Mouse (Mus musculus): Measurements from ENCODE around the gene Tmod2. TPM values are rescaled to one million over a fixed set of nuclear protein-coding genes. Genes with fewer than 3 reads are reported as not detected.

Tmod2 gene
- total and polyA plus RNA-seq, 3 experiments, result 0.16 to 1.7 (median 0.17) TPM

DNA sequence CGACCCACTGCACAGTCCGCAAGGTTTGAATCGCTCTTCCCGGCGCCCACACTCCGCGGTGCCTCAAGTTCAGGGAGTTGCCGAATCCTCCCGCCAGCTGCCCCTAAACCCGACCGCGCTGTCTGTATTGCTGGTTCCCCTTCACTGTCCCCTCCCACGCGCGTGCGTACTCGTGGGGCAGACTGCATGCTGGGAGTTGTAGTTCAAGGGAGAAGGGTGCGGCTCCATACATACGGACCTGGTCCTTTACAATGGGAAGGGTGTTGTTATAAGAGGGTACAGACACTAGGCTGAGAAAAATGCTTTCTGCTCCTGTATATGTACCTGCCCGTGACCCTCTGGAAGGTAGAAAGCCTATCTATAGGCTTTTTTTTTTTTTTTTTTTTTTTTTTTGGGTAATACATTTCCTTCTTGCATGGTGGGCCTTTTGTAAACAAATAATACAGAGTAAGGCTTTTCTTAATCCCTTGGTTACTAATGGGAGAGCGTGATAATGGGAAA lies 51.6 kb downstream of the Tmod2 start, which contains the start of gene Tmod3 (continued):
- TF ChIP-seq SIN3A (IDR thresholded peaks at IDR 0.05; ENCODE audit: low read length) (peak; percentile 90), MAX (IDR thresholded peaks at IDR 0.05; ENCODE audit: low read length) (peak; percentile 64; the same call in 1 of the 2 replicates), SMC3 (IDR thresholded peaks at IDR 0.05; ENCODE audit: low read depth, low read length) (no peak), RCOR1 (conservative IDR thresholded peaks at IDR 0.05; ENCODE audit: low read depth, low read length) (no peak), TCF12 (IDR thresholded peaks at IDR 0.05; ENCODE audit: low read depth, low read length) (peak; percentile 65; the same call in 1 of the 2 replicates), MEF2A (IDR thresholded peaks at IDR 0.05; ENCODE audit: borderline replicate concordance, low read depth, low read length) (0 out of 2 replicates have a peak, but pooled peaks have one; percentile 41), JUN (IDR thresholded peaks at IDR 0.05; ENCODE audit: insufficient read depth, low read depth, low read length) (no peak), BHLHE40 (IDR thresholded peaks at IDR 0.05; ENCODE audit: low read depth, low read length) (peak; percentile 68), ZKSCAN1 (IDR thresholded peaks at IDR 0.05; ENCODE audit: borderline replicate concordance, low read depth, low read length) (no peak), POLR2A (IDR thresholded peaks at IDR 0.05; ENCODE audit: low read depth, low read length) (peak; percentile 94), MXI1 (IDR thresholded peaks at IDR 0.05; ENCODE audit: low read depth, low read length) (peak; percentile 70)

- no peaks in the 10 kb centered on the region for H3K9me3 ChIP-seq (replicated peaks; ENCODE audit: low read length)
- in situ Hi-C loops (cut with MboI; ENCODE audit: low pct_ligation_motif_present, low pct_unique_long_range_greater_than_20kb, low sequenced_read_pairs) (no loop called here), dilution Hi-C loops (cut with MboI; ENCODE audit: extremely low pct_ligation_motif_present, extremely low pct_unique_long_range_greater_than_20kb, low sequenced_read_pairs) (no loop called here)
- peak overlapping the region; percentile 84 for H3K9ac ChIP-seq (ENCODE audit: insufficient read depth, low read depth)
- TF ChIP-seq MAX (IDR thresholded peaks at IDR 0.05; ENCODE audit: low read length) (no peak; the same call in 1 of the 2 replicates), TCF12 (IDR thresholded peaks at IDR 0.05; ENCODE audit: low read depth, low read length) (no peak), UBTF (IDR thresholded peaks at IDR 0.05; ENCODE audit: low read depth, low read length) (peak; percentile 92), SMC3 (IDR thresholded peaks at IDR 0.05; ENCODE audit: low read depth, low read length) (no peak), ZKSCAN1 (IDR thresholded peaks at IDR 0.05; ENCODE audit: borderline replicate concordance, low read depth, low read length) (no peak), JUN (IDR thresholded peaks at IDR 0.05; ENCODE audit: insufficient read depth, low read depth, low read length) (no peak), USF2 (conservative IDR thresholded peaks at IDR 0.05; ENCODE audit: low read depth, low read length) (no peak)
- H3K36me3 ChIP-seq (replicated peaks in 1 of 2; ENCODE audit: control insufficient read depth in 1 of 2, insufficient read depth in 1 of 2, low read length in 1 of 2), result peaks cover 0 to 13% of the 10 kb centered on the region in 2 experiments
- H3K4me2 ChIP-seq (ENCODE audit: insufficient read depth, low read depth, poor library complexity, severe bottlenecking), result peak overlapping the region; percentile 67
- H3K27me3 ChIP-seq (replicated peaks), result no peaks in the 10 kb centered on the region
- peak overlapping the region; percentile 85 to 94 (median 88) for H3K4me3 ChIP-seq (replicated peaks in 1 of 3; ENCODE audit: low read depth in 2 of 3, low read length in 2 of 3, poor library complexity in 1 of 3)
- DNase-seq (ENCODE audit: extremely low read depth), result no peak
- H3K27ac ChIP-seq (ENCODE audit: insufficient read depth, low read depth), result peak overlapping the region; percentile 65
- peaks cover 13 to 58% of the 10 kb centered on the region in 2 experiments for H3K4me1 ChIP-seq (ENCODE audit: control insufficient read depth in 1 of 2, insufficient read depth in 2 of 2)
- peaks cover 23% of the 10 kb centered on the region for H3K79me2 ChIP-seq (replicated peaks; ENCODE audit: control insufficient read depth, extremely low read depth, insufficient read depth, poor library complexity, severe bottlenecking)
These were observed 52.2 kb downstream of the Tmod2 start for GRCm38 (mm10) chr9:75558812-75559511.

DNA sequence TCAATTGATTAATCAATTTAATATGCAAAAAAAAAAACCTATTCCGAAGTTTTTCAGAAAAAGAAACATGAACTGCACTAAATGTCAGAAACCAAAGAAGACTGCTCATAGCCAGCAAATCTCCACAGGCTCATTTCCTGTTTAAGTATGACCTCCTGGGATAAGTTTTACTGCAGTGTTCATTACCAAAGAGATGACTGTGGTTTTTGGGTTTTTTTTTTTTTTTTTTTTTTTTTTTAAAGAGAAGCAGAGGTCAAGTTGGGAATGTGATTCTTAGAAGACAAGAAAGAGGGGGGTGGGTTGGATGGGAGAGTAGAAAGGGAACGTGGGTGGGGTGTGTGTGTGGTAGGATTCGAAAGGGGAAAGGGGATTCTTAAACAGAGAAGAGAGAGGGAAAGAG lies 52.8 kb downstream of the Tmod2 start:
- no peaks in the 10 kb centered on the region for H3K9me3 ChIP-seq (replicated peaks; ENCODE audit: low read length)
- DNase-seq (ENCODE audit: extremely low read depth), result no peak
- TF ChIP-seq ZNF384 (IDR thresholded peaks at IDR 0.05; ENCODE audit: low read depth, low read length) (peak; percentile 88), MAX (IDR thresholded peaks at IDR 0.05; ENCODE audit: low read length) (no peak), BHLHE40 (IDR thresholded peaks at IDR 0.05; ENCODE audit: low read depth, low read length) (no peak)
- H3K4me2 ChIP-seq (ENCODE audit: insufficient read depth, low read depth, poor library complexity, severe bottlenecking), result peak overlapping the region; percentile 67
- in situ Hi-C loops (cut with MboI; ENCODE audit: low pct_ligation_motif_present, low pct_unique_long_range_greater_than_20kb, low sequenced_read_pairs) (no loop called here), dilution Hi-C loops (cut with MboI; ENCODE audit: extremely low pct_ligation_motif_present, extremely low pct_unique_long_range_greater_than_20kb, low sequenced_read_pairs) (no loop called here)
- H3K27me3 ChIP-seq (replicated peaks), result no peaks in the 10 kb centered on the region
- H3K79me2 ChIP-seq (replicated peaks; ENCODE audit: control insufficient read depth, extremely low read depth, insufficient read depth, poor library complexity, severe bottlenecking), result peaks cover 29% of the 10 kb centered on the region
- H3K9ac ChIP-seq (ENCODE audit: insufficient read depth, low read depth), result peak overlapping the region; percentile 84
- peaks cover 17 to 64% of the 10 kb centered on the region in 2 experiments for H3K4me1 ChIP-seq (ENCODE audit: control insufficient read depth in 1 of 2, insufficient read depth in 2 of 2)
- H3K27ac ChIP-seq (ENCODE audit: insufficient read depth, low read depth), result no peak overlapping the region
- peaks cover 0 to 15% of the 10 kb centered on the region in 2 experiments for H3K36me3 ChIP-seq (replicated peaks in 1 of 2; ENCODE audit: control insufficient read depth in 1 of 2, insufficient read depth in 1 of 2, low read length in 1 of 2)
- peak overlapping the region; percentile 85 to 94 (median 88) for H3K4me3 ChIP-seq (replicated peaks in 1 of 3; ENCODE audit: low read depth in 2 of 3, low read length in 2 of 3, poor library complexity in 1 of 3)
